Mouse (Mus musculus) cerebellum, adult 11-12 months (tissue): ENCODE data around the gene Acaca.
A peak's percentile ranks its signal among the peaks of the same experiment; 100 is the strongest.

Experiments
- DNase-seq: peaks from one replicate; pipeline ENCODE4 v3.0.0; 2022

The Acaca gene

DNA sequence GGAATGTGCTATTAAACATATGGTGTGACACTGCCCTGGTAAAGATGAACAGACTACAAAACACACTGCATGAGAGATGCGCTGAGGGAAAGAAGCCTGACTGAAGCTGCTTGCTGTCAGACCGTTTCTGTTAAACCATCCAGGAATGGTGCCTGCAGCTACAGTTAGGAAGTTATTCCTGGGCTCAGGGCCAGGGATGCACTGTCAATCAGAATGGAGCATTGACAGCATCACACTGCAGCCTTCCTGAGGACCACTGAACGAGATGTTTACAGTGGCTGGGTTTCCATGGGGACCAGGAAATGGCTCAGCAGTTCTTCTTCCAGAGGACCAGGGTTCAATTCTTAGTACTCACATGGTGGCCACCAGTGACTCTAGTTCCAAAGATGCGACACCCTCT, 280.9 kb downstream of the Acaca start:
- no peak for DNase-seq

DNA sequence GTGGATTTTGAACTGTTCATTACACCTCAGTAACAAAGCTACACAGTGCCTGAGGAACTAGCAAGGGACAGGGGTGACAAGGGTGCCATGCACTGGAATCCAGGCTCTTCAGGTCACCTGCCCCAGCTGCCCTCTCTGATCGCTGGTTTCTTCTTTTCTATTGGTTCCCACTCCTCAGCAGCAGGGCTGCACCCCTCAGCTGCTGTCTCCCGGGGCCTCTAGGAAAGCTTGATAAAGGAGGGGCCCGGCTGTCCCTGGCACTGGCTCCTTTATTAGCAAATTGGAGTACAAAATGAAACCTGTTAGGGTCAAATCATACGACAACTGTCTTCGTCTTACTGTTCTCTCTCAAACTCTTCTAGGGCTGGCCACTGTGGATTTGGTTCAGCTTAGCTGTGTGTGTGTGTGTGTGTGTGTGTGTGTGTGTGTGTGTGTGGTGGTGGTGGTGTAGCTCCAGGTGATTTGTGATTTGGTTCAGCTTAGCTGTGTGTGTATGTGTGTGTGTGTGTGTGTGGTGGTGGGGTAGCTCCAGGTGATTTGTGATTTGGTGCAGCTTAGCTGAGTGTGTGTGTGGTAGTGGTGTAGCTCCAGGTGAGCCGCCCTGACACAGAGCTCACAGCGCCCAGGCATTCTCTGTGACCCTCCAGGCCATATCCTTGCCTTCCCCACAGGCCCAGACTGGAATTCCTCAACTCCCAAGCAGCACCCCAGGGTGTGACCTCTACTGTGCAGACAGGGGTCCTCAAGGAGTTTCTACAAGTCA, 281.6 kb downstream of the Acaca start:
- no peak for DNase-seq

DNA sequence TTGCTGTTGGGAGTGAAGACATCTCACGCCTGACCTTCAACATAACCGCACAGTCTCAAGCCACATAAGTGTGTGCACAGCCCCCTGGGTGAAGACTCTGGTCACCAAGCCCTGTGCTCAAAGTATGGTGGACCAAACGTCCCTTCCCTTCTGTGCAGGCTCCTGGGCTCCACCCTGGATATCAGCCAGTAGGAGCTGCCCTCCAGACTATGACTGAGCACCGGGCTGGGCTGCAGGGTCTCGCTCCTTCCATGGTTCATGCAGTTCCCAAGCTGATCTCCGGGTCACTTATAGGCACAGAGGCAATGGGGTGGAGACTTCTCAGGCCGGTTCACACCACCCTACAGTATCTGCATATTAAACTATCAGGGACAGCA, 282.2 kb downstream of the Acaca start:
- DNase-seq: no peak

DNA sequence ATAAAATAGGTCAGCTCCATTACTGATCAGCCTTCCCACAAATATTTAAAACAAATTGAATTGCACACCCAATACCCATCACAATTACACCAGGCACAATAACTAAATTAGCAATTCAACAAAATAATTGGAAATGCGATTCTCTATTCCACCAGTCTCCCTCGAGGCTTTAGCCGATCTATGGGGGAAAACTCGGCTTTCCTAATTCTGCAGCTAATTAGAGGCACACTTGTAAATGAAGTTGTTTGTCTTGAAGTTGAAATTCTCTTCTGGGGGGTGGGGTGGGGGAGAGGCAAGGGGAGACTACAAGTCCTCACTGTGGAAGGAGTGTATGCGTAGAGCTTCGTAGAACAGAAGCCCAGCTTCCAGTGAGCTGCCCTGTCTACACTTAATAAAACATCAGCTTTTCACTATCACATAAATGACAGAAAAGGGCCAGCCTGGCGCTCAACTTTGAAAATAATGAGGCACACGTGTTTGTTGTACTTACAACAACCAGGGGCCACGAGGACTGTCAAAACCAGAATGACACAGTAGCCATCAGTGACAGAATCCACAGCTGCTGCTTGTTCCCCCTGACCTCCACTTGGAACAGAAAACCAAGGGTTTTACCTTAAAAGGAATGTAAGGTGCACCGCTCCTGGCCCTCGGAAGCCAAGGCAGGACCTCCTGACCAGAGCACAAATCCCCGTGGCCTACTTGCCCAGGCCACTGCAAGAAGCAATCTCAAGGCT, 282.9 kb downstream of the Acaca start:
- DNase-seq: peak; percentile 6

DNA sequence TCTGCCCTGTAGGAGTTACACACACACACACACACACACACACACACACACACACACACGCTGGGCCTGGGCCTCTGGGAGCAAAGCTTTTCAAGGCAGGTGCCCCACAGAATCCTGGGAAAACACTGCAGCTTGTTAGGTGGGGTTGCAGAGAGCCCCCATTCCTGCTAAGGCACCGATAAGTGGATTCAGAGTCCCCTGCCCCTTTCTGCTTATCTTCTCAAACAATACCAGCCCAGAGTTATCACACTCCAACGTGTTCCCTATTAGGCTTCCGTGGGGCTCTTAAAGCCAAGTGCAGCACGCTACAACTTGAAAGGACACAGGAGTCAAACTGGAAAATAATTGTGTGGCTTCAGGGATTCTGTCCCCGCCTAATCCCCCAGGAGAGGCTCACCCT, 283.6 kb downstream of the Acaca start:
- no peak for DNase-seq

DNA sequence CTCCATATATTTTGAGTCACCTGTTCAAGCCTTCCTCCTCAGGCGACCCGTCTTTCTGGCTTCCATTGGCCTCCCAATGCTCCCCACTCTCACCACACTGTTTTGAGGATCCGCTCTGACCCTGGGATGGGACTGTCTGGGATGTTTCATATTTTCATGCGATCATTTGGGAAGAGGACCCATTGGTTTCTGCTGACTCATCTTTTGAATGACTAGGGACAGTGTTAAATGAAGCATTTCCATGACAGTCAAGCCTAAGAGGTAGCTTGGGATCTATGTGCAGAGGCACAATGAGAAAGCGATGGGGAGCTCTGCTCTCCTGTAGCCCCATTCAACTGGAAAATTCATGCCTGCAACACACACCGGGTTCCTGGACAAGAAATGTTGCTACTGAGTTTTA, 291.3 kb downstream of the Acaca start:
- DNase-seq: no peak

DNA sequence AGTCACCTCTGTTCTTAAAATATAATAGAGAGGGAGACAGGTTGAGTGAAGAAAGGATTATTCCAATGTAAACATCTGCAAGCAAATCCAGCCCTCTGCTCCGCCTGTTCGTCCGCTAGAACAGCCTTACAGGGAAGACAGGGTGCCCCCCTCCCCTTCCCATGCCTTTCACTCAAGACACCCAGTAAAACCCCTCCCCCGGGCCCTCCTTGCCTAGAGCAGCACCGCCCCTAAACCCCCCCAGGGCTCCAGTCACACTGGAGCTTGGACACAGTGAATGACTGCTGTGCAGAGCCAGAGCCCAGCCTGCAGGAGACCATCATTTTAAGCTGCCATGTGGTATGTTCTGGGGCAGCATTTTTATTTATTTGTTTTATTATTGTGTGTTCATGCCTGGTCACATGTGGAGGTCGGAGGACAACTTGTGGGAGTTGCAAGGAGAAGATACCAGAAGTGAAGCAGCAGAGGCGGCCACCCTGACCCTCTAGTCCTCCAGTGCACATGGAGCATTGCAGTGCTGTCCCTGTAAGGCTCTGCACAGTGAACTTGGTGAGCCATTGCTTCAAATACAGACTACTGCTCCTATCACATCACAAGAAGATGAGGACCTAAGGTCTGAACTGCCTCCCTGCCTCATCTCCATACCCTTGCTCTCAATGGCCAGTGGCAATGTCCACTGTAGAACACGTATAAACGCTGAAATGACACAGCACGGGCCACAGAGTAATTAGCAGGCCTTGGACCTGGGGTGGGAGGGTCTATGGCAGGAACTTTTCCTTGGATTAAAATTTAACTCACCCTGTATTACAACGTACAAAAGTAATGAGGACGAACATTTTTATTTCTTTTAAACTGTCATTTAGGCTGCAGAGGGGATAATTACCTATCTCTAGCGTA, 296.5 kb downstream of the Acaca start:
- DNase-seq: no peak

DNA sequence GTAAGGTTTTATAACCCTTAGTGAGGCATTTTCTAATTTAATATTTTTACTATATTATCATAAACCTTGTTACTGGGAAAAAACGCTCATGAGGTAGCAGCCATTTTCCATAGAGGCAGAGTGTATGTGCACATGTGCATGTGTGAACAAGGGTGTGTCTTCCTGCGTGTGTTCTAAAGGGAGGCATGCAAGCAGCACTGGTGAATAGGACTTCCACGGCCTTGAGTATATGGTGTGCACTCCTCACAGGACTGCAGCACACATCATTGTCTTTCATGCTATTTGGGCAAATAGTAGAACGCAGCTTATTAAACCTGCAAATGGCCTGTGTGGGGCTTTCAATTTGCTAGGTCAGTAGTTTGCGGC, 297.1 kb downstream of the Acaca start:
- no peak for DNase-seq

DNA sequence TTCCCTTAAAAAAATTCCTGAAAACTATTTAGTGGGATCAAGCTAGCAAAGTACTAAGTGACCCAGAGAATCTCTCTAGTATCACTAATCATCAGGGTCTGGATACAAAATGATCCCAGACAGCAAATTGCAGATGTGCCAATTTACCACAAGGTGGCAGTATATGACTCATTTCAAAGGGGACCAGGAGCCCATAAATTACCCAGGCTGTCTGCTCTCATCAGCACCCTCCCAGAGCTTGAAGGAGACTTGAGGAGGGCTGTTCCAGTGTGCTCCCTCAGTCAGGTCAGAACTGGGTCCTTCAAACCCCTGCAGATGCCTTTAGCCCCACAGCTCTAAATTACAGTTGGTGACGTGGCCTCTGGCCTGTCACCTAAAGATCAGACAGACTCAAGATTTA, 300.1 kb downstream of the Acaca start:
- peak; percentile 34 for DNase-seq

DNA sequence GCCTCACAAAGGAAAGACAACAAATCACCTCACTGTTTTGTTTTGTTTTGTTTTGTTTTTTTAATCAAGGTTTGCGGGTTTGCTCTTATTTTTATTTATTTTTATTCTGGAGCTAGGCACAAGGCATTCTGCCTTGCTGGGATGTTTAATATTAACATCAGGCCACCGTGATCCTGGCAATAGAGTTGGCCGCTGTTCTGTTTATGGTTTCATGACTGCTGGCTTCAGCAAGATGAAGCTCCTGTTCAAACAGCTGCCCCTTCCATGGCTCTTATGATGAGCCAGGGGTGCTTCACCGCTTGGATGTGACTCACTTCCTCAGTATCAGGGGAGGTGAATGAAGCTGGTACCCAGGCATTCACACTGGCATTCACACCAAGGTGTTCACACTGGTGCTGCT, 300.9 kb downstream of the Acaca start:
- DNase-seq: no peak

DNA sequence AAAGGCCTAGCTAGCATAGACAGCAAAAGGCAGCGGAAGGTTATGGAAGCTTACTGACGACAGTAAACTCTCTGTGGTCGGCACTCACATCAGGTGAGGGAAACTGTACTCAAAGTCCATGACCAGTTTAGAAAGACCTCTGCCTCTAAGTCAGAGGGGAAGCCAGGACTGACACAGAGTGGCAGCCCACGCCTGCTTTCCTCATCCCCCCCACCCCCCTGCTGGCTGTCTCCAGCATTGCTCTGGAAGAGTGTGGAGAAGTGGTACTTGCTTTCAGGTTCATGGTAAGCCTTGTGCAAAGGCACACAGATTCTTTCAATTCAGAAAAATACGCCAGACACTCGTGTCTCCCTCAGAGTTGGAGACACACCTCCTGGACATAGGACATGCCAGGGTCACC, 305.4 kb downstream of the Acaca start:
- DNase-seq: no peak

DNA sequence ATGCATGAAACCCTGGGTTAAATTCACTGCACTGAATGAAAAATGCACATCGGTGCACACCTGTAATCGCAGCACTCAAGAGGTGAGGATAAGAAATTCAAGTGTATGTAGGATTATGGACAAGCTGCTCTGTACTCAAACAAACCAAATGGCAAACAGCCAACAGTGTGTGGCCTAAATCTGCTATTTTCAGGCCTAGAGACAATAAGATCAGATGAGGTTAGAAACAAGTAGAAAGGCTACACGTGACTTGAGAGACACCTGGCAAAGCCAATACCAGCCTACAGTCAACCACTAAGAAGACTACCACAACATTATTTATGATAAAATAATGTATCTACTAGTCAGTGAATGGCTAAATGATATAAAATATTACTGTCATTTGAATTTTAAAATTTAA, 310.9 kb downstream of the Acaca start:
- peak; percentile 35 for DNase-seq

DNA sequence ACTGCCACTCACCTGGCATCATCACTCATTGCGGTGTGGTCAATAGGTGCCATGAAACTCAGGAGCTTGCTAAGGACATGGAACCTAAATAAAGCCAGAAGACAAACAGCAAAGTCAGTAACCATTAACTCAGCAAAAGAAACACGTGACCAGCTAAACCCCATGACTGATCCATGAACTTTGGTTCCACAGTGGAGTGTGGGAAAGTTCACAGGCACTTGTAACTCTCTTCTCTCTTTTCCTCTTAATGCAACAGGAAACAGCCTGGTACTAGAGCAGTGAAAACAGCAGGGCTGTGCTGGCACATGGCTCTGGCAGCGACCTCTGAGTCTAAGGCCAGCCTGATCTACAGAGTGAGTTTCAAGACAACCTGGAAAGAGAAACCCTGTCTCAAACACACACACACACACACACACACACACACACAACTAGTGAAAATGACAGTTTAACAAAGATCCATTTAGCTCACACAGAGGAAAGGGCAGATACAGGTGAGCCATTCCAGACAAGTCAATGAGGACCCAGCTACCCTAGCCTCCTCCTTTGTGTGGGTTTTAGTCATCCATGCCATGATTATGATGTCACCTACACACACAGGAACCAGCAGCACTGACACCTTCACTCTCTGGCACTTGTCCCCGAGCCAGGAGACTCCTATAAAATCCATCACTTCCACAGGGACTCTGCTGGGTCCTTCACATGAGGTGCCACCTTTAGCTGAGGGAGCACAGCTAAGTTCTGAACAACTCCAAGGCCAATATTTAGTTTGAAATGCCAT, 313.3 kb downstream of the Acaca start:
- DNase-seq: no peak
